Mouse (Mus musculus): ENCODE results near the gene Ptprk. TPM values are rescaled to one million over a fixed set of nuclear protein-coding genes. Genes with fewer than 3 reads are reported as not detected.

Ptprk gene
- polyA plus RNA-seq, 1 experiment from 2014 or later: 32.6 TPM

GRCm38 (mm10) chr10:28186018-28186800 is 111.6 kb downstream of the Ptprk start:
- Histone ChIP-seq H3K27ac (no peak overlapping the region), H3K4me3 (replicated peaks; ENCODE audit: low read length) (no peak overlapping the region), H3K36me3 (replicated peaks; ENCODE audit: control insufficient read depth, insufficient read depth) (no peaks in the 10 kb centered on the region), H3K27me3 (ENCODE audit: control insufficient read depth, insufficient read depth, low read length) (no peaks in the 10 kb centered on the region), H3K9me3 (ENCODE audit: control insufficient read depth, low read length) (no peaks in the 10 kb centered on the region), H3K4me1 (replicated peaks; ENCODE audit: control insufficient read depth, insufficient read depth, low read length) (no peaks in the 10 kb centered on the region), H3K9ac (no peak overlapping the region), H3K4me2 (replicated peaks) (no peak overlapping the region)
- 62% methylated on average over 4 of the region's 4 CpGs for WGBS
- no peak for ATAC-seq (ENCODE audit: low FRiP score)
- DNase-seq (ENCODE audit: low spot score): no peak

DNA sequence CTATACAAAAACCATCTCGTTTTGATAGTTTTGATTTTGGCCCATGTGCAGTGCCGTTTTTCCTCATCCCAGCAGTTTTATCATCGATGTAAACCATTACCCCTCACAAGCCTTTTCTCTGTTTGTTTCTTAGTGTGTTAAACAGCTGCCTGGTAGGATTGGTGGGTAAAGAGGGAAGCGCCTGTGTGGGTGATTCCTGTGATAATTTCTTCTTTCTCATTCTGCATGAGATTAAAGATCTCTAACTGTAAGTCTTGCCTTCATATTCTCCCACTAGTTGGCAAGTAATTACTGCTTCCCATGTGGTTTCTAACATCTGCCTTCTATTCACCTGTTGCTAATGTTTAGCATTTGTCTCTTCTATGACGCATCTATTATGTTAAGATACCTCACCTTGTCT is 116.8 kb downstream of the Ptprk start:
- H3K9ac ChIP-seq: no peak overlapping the region
- ATAC-seq (ENCODE audit: low FRiP score) (no peak), DNase-seq (ENCODE audit: low spot score) (no peak)
- WGBS: 90% methylated on average over 5 of the region's 5 CpGs
- H3K27ac ChIP-seq: no peak overlapping the region
- no peak overlapping the region for H3K4me3 ChIP-seq (replicated peaks; ENCODE audit: low read length)
- no peaks in the 10 kb centered on the region for H3K4me1 ChIP-seq (replicated peaks; ENCODE audit: control insufficient read depth, insufficient read depth, low read length)
- H3K36me3 ChIP-seq (replicated peaks; ENCODE audit: control insufficient read depth, insufficient read depth): no peaks in the 10 kb centered on the region
- H3K9me3 ChIP-seq (ENCODE audit: control insufficient read depth, low read length): no peaks in the 10 kb centered on the region
- no peak overlapping the region for H3K4me2 ChIP-seq (replicated peaks)
- H3K27me3 ChIP-seq (ENCODE audit: control insufficient read depth, insufficient read depth, low read length): no peaks in the 10 kb centered on the region

- DNase-seq (ENCODE audit: low spot score) (no peak), ATAC-seq (ENCODE audit: low FRiP score) (no peak)
- WGBS: 77% methylated on average over 5 of the region's 5 CpGs
- Histone ChIP-seq H3K27me3 (ENCODE audit: control insufficient read depth, insufficient read depth, low read length) (no peaks in the 10 kb centered on the region), H3K4me1 (replicated peaks; ENCODE audit: control insufficient read depth, insufficient read depth, low read length) (no peaks in the 10 kb centered on the region), H3K9ac (no peak overlapping the region), H3K4me2 (replicated peaks) (no peak overlapping the region), H3K36me3 (replicated peaks; ENCODE audit: control insufficient read depth, insufficient read depth) (no peaks in the 10 kb centered on the region), H3K4me3 (replicated peaks; ENCODE audit: low read length) (no peak overlapping the region), H3K9me3 (ENCODE audit: control insufficient read depth, low read length) (no peaks in the 10 kb centered on the region), H3K27ac (no peak overlapping the region)
Observed at GRCm38 (mm10) chr10:28193630-28194029, 119.0 kb downstream of the Ptprk start.

GRCm38 (mm10) chr10:28200609-28201008 is 126.0 kb downstream of the Ptprk start:
- DNase-seq (ENCODE audit: low spot score) (no peak), ATAC-seq (ENCODE audit: low FRiP score) (no peak)
- Histone ChIP-seq H3K4me1 (replicated peaks; ENCODE audit: control insufficient read depth, insufficient read depth, low read length) (no peaks in the 10 kb centered on the region), H3K36me3 (replicated peaks; ENCODE audit: control insufficient read depth, insufficient read depth) (no peaks in the 10 kb centered on the region), H3K4me3 (replicated peaks; ENCODE audit: low read length) (no peak overlapping the region), H3K27ac (no peak overlapping the region), H3K27me3 (ENCODE audit: control insufficient read depth, insufficient read depth, low read length) (no peaks in the 10 kb centered on the region), H3K4me2 (replicated peaks) (no peak overlapping the region), H3K9ac (no peak overlapping the region), H3K9me3 (ENCODE audit: control insufficient read depth, low read length) (no peaks in the 10 kb centered on the region)
- 66% methylated on average over 3 of the region's 3 CpGs for WGBS

- H3K9me3 ChIP-seq (ENCODE audit: control insufficient read depth, low read length): no peaks in the 10 kb centered on the region
- ATAC-seq (ENCODE audit: low FRiP score) (peak; percentile 48; the same call in 1 of the 2 replicates), DNase-seq (ENCODE audit: low spot score) (no peak)
- H3K4me2 ChIP-seq (replicated peaks): no peak overlapping the region
- no peaks in the 10 kb centered on the region for H3K4me1 ChIP-seq (replicated peaks; ENCODE audit: control insufficient read depth, insufficient read depth, low read length)
- H3K4me3 ChIP-seq (replicated peaks; ENCODE audit: low read length): no peak overlapping the region
- no peaks in the 10 kb centered on the region for H3K36me3 ChIP-seq (replicated peaks; ENCODE audit: control insufficient read depth, insufficient read depth)
- no peaks in the 10 kb centered on the region for H3K27me3 ChIP-seq (ENCODE audit: control insufficient read depth, insufficient read depth, low read length)
- H3K27ac ChIP-seq: no peak overlapping the region
- no peak overlapping the region for H3K9ac ChIP-seq
Observed at GRCm38 (mm10) chr10:28209394-28209793, 134.8 kb downstream of the Ptprk start.

- Histone ChIP-seq H3K4me3 (replicated peaks; ENCODE audit: low read length) (no peak overlapping the region), H3K9ac (no peak overlapping the region), H3K27ac (no peak overlapping the region), H3K36me3 (replicated peaks; ENCODE audit: control insufficient read depth, insufficient read depth) (no peaks in the 10 kb centered on the region), H3K4me2 (replicated peaks) (no peak overlapping the region), H3K9me3 (ENCODE audit: control insufficient read depth, low read length) (no peaks in the 10 kb centered on the region), H3K4me1 (replicated peaks; ENCODE audit: control insufficient read depth, insufficient read depth, low read length) (no peaks in the 10 kb centered on the region), H3K27me3 (ENCODE audit: control insufficient read depth, insufficient read depth, low read length) (no peaks in the 10 kb centered on the region)
- no peak for ATAC-seq (ENCODE audit: low FRiP score)
- no peak for DNase-seq (ENCODE audit: low spot score)
- WGBS: 100% methylated on average over 1 of the region's 1 CpGs
Observed at GRCm38 (mm10) chr10:28212083-28212482, 137.5 kb downstream of the Ptprk start.

GRCm38 (mm10) chr10:28215153-28215552 is 140.5 kb downstream of the Ptprk start:
- WGBS: 85% methylated on average over 6 of the region's 6 CpGs
- H3K4me3 ChIP-seq (replicated peaks; ENCODE audit: low read length): no peak overlapping the region
- no peak for ATAC-seq (ENCODE audit: low FRiP score)
- H3K36me3 ChIP-seq (replicated peaks; ENCODE audit: control insufficient read depth, insufficient read depth): no peaks in the 10 kb centered on the region
- DNase-seq (ENCODE audit: low spot score): no peak
- H3K27me3 ChIP-seq (ENCODE audit: control insufficient read depth, insufficient read depth, low read length): no peaks in the 10 kb centered on the region
- no peak overlapping the region for H3K9ac ChIP-seq
- no peaks in the 10 kb centered on the region for H3K9me3 ChIP-seq (ENCODE audit: control insufficient read depth, low read length)
- no peak overlapping the region for H3K27ac ChIP-seq
- no peaks in the 10 kb centered on the region for H3K4me1 ChIP-seq (replicated peaks; ENCODE audit: control insufficient read depth, insufficient read depth, low read length)
- no peak overlapping the region for H3K4me2 ChIP-seq (replicated peaks)

GRCm38 (mm10) chr10:28223602-28224001 is 149.0 kb downstream of the Ptprk start:
- Histone ChIP-seq H3K9me3 (ENCODE audit: control insufficient read depth, low read length) (no peaks in the 10 kb centered on the region), H3K27me3 (ENCODE audit: control insufficient read depth, insufficient read depth, low read length) (no peaks in the 10 kb centered on the region), H3K27ac (no peak overlapping the region), H3K9ac (no peak overlapping the region), H3K4me1 (replicated peaks; ENCODE audit: control insufficient read depth, insufficient read depth, low read length) (peaks cover 5% of the 10 kb centered on the region; the same call in 1 of the 2 replicates), H3K36me3 (replicated peaks; ENCODE audit: control insufficient read depth, insufficient read depth) (no peaks in the 10 kb centered on the region), H3K4me2 (replicated peaks) (no peak overlapping the region), H3K4me3 (replicated peaks; ENCODE audit: low read length) (no peak overlapping the region)
- no peak for DNase-seq (ENCODE audit: low spot score)
- peak; percentile 46; the same call in 1 of the 2 replicates for ATAC-seq (ENCODE audit: low FRiP score)
- WGBS: 65% methylated on average over 6 of the region's 6 CpGs

GRCm38 (mm10) chr10:28224376-28224775 is 149.8 kb downstream of the Ptprk start:
- Histone ChIP-seq H3K36me3 (replicated peaks; ENCODE audit: control insufficient read depth, insufficient read depth) (no peaks in the 10 kb centered on the region), H3K4me2 (replicated peaks) (no peak overlapping the region), H3K27ac (no peak overlapping the region; the same call in 1 of the 2 replicates), H3K4me3 (replicated peaks; ENCODE audit: low read length) (no peak overlapping the region), H3K9me3 (ENCODE audit: control insufficient read depth, low read length) (no peaks in the 10 kb centered on the region), H3K9ac (no peak overlapping the region), H3K4me1 (replicated peaks; ENCODE audit: control insufficient read depth, insufficient read depth, low read length) (peaks cover 5% of the 10 kb centered on the region; the same call in 1 of the 2 replicates), H3K27me3 (ENCODE audit: control insufficient read depth, insufficient read depth, low read length) (no peaks in the 10 kb centered on the region)
- ATAC-seq (ENCODE audit: low FRiP score) (no peak), DNase-seq (ENCODE audit: low spot score) (no peak)
- WGBS: 62% methylated on average over 1 of the region's 1 CpGs

All from hindbrain, embryonic 14.5 days (tissue).